10 mouse cellular contexts compared by ENCODE assay signal in the genomic region with DNA sequence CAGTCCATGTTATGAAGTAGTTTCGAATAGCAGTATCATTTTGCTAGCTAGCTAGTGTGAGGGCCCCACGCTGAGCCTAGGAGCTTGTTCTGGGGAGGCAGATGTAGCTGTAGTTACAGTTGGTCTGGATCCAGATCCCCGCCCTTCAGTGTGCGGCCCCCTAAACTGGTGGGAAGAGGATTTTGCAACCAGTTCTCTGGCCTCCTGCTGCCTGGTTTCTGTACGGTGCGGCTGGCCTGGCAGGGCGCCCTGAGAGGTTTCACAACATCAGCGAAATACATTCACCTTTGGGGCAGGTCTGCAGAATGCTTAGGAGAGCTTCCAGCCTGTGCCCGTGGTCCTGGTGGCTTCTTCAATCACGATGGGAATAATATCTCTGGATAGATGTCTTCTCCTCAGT. TPM values are rescaled to one million over a fixed set of nuclear protein-coding genes. Genes with fewer than 3 reads are reported as not detected.
DNase-seq lines count a peak whose midpoint lies in the region; ATAC-seq and TF ChIP-seq lines count a peak whose summit lies in the region.
"Had no signal": no experiment of that assay in that cellular context is flagged by ENCODE, and none has a peak within 500 bp of the region (broad histone marks: within the 10 kb centered on the region; RNA-seq: fewer than 3 reads in every experiment).

No protein-coding gene starts in this region.

- peak overlapping the region; percentile 70 for H3K4me2 ChIP-seq in kidney, embryonic 14.5 days (replicated peaks; ENCODE audit: low read depth, low read length)
- H3K4me2 ChIP-seq in lung, embryonic 16.5 days (ENCODE audit: low read depth, low read length), result peak overlapping the region; percentile 89

- H3K4me1 ChIP-seq in kidney, embryonic 14.5 days (ENCODE audit: control insufficient read depth, insufficient read depth, low read length), result peaks cover 22% of the 10 kb centered on the region
- peaks cover 19% of the 10 kb centered on the region for H3K4me1 ChIP-seq in lung, embryonic 16.5 days (replicated peaks; ENCODE audit: control insufficient read depth, insufficient read depth, low read length)

- WGBS in kidney, embryonic 14.5 days, result 59% methylated on average over 10 of the region's 10 CpGs
- WGBS in lung, embryonic 16.5 days, result 51% methylated on average over 10 of the region's 10 CpGs

- no peaks in the 10 kb centered on the region for H3K9me3 ChIP-seq in kidney, embryonic 14.5 days (ENCODE audit: control insufficient read depth, low read length)
- no peaks in the 10 kb centered on the region for H3K9me3 ChIP-seq in lung, embryonic 16.5 days (ENCODE audit: control insufficient read depth, low read length)

- H3K27ac ChIP-seq in gastrocnemius, adult 2 months, result 0 out of 2 replicates have a peak overlapping the region, but pooled peaks have one; percentile 16
- no peak overlapping the region for H3K27ac ChIP-seq in kidney, embryonic 14.5 days (ENCODE audit: low read depth, low read length)
- H3K27ac ChIP-seq in lung, embryonic 16.5 days (ENCODE audit: low read length), result no peak overlapping the region

- peak; percentile 69 for DNase-seq in gastrocnemius, adult 2 months
- DNase-seq in gastrocnemius, postnatal 14 days, result no peak
- DNase-seq in adrenal gland, postnatal 10 days, result peak; percentile 72
- no peak for DNase-seq in spleen, postnatal 36 days (ENCODE audit: low spot score in 2 of 2)
- DNase-seq in frontal cortex, postnatal 10 days (ENCODE audit: low spot score in 2 of 2), result no peak
- no peak for DNase-seq in right cerebral cortex, postnatal 10 days (ENCODE audit: low spot score in 2 of 2)
- DNase-seq: right cerebral cortex, postnatal 4 days had no signal

- no peaks in the 10 kb centered on the region; the same call in 1 of the 2 replicates for H3K36me3 ChIP-seq in kidney, embryonic 14.5 days (ENCODE audit: control insufficient read depth, insufficient read depth, low read length)
- H3K36me3 ChIP-seq in lung, embryonic 16.5 days (ENCODE audit: control insufficient read depth, insufficient read depth, low read length), result no peaks in the 10 kb centered on the region

- TF ChIP-seq CTCF in gastrocnemius, adult 2 months (IDR thresholded peaks at IDR 0.05), result no peak

- H3K27me3 ChIP-seq in kidney, embryonic 14.5 days (ENCODE audit: control insufficient read depth, insufficient read depth, low read length), result no peaks in the 10 kb centered on the region
- no peaks in the 10 kb centered on the region for H3K27me3 ChIP-seq in lung, embryonic 16.5 days (ENCODE audit: control insufficient read depth, insufficient read depth, low read depth, low read length)

- peak overlapping the region; percentile 84 for H3K4me3 ChIP-seq in gastrocnemius, adult 2 months
- peak overlapping the region; percentile 65; the same call in 1 of the 2 replicates for H3K4me3 ChIP-seq in kidney, embryonic 14.5 days (ENCODE audit: low read length)
- no peak overlapping the region for H3K4me3 ChIP-seq in lung, embryonic 16.5 days (ENCODE audit: low read length)

- no peak overlapping the region; the same call in 1 of the 2 replicates for H3K9ac ChIP-seq in kidney, embryonic 14.5 days (ENCODE audit: low read depth, low read length)
- H3K9ac ChIP-seq in lung, embryonic 16.5 days (ENCODE audit: low read length), result peak overlapping the region; percentile 22; the same call in 1 of the 2 replicates

- no peak for ATAC-seq in kidney, embryonic 14.5 days (ENCODE audit: low FRiP score, low TSS enrichment)
- no peak for ATAC-seq in lung, embryonic 16.5 days (ENCODE audit: low read depth)

- intact Hi-C loops in gastrocnemius, adult 2 months (cut with DNase I), result no loop called here
- intact Hi-C loops in gastrocnemius, postnatal 14 days (cut with DNase I; ENCODE audit: low total_unique reads), result no loop called here

RNA-seq across cellular contexts. Expression of gene Aldh4a1, which starts 2.0 kb away (rescaled TPM):
- total RNA-seq in gastrocnemius, adult 2 months (2021), result 10 to 100 TPM; 58.2 to 75.6 TPM
- 10 to 100 TPM; 45.0 to 47.7 TPM for total RNA-seq in gastrocnemius, postnatal 14 days (2021)
- total RNA-seq in adrenal gland, postnatal 10 days (2021), result 10 to 100 TPM; 62.7 to 84.6 TPM
- 31.3 and 37.3 TPM in 2 replicates for polyA plus RNA-seq in kidney, embryonic 14.5 days (2014; fragmentation: Nextera tagmentation; extraction: Ambion mirVana)
- 25.5 and 30.7 TPM in 2 replicates for polyA plus RNA-seq in lung, embryonic 16.5 days (2015; fragmentation: Nextera tagmentation; extraction: Ambion mirVana)

RNA-seq across cellular contexts. Expression of gene Gm21969, which starts 21.7 kb away (rescaled TPM):
- total RNA-seq in gastrocnemius, adult 2 months (2021), result not detected
- not detected for total RNA-seq in gastrocnemius, postnatal 14 days (2021)
- total RNA-seq in adrenal gland, postnatal 10 days (2021), result not detected
- polyA plus RNA-seq in kidney, embryonic 14.5 days (2014; fragmentation: Nextera tagmentation; extraction: Ambion mirVana), result not detected in 2 replicates
- 0.05 TPM in 1 of 2 replicates, not detected in the other for polyA plus RNA-seq in lung, embryonic 16.5 days (2015; fragmentation: Nextera tagmentation; extraction: Ambion mirVana)
- polyA plus RNA-seq: large intestine, adult 2 months had no signal

RNA-seq across cellular contexts. Expression of gene Tas1r2, which starts 28.6 kb away (rescaled TPM):
- not detected for total RNA-seq in gastrocnemius, adult 2 months (2021)
- not detected for total RNA-seq in gastrocnemius, postnatal 14 days (2021)
- total RNA-seq in adrenal gland, postnatal 10 days (2021), result not detected
- polyA plus RNA-seq in kidney, embryonic 14.5 days (2014; fragmentation: Nextera tagmentation; extraction: Ambion mirVana), result not detected in 2 replicates
- not detected in 2 replicates for polyA plus RNA-seq in lung, embryonic 16.5 days (2015; fragmentation: Nextera tagmentation; extraction: Ambion mirVana)
- polyA plus RNA-seq: large intestine, adult 2 months had no signal

Comparison
In these comparisons a context has a peak if more than half of its experiments do, and no peak if none do; other contexts are left out.
1. DNase-seq: peak in gastrocnemius, adult 2 months (single experiment) and adrenal gland, postnatal 10 days (single experiment); none in gastrocnemius, postnatal 14 days (single experiment), spleen, postnatal 36 days (0 of 2), frontal cortex, postnatal 10 days (0 of 2) and right cerebral cortex, postnatal 10 days (0 of 2).